Mouse (Mus musculus) G1E (cell line): ENCODE measurements around the gene Dio2.

Experiments
- CTCF ChIP-seq: IDR thresholded peaks from 2 replicates; pipeline ENCODE4 v1.5.1; 2012; ENCODE audit warnings: low read depth, low read length, inconsistent platforms, mixed read lengths
- GATA1 ChIP-seq: IDR thresholded peaks from 2 replicates; pipeline ENCODE4 v1.6.1; 2012; ENCODE audit warnings: borderline replicate concordance, low read length, inconsistent platforms, mixed read lengths
- GATA2 ChIP-seq: IDR thresholded peaks from 2 replicates; pipeline ENCODE4 v1.6.1; 2012; ENCODE audit warnings: low read depth, low read length, inconsistent platforms, borderline replicate concordance
- POLR2AphosphoS5 ChIP-seq: IDR thresholded peaks from 2 replicates; pipeline ENCODE4 v1.6.1; 2012; ENCODE audit warnings: low read depth, low read length, inconsistent platforms; ENCODE audit not compliant: insufficient replicate concordance
- TAL1 ChIP-seq: conservative IDR thresholded peaks from 2 replicates; pipeline ENCODE4 v1.6.1; 2012; ENCODE audit warnings: low read depth, low read length, inconsistent platforms, mixed read lengths

- TF ChIP-seq CTCF, result no peak
- TF ChIP-seq GATA1, result no peak
- TF ChIP-seq TAL1, result no peak
- no peak for TF ChIP-seq GATA2
- no peak for TF ChIP-seq POLR2AphosphoS5
Observed at GRCm38 (mm10) chr12:90738388-90739223, at the start of gene Dio2.
